Mouse (Mus musculus): Measurements from ENCODE around the gene Mfsd6l. TPM values are rescaled to one million over a fixed set of nuclear protein-coding genes. Genes with fewer than 3 reads are reported as not detected.

Gene Mfsd6l
- polyA plus RNA-seq, 1 experiment, result 2.3 TPM

DNA sequence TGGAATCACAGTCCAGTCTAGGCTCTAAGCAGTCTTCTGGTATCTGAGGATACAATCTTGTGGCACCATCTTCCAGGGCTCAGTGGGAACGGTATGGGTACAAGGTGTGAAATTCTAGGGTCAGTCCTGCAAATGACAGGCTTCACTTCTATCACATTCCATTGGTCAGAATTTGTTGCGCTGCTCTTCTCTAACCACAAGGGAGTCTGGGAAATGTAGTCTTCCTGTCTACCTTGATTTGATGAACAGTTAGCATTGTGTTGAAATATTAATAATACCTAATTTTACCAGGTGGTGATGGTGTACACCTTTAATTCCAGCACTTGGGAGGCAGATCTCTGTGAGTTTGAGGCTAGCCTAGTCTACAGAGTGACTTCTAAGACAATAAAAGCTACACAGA is 35.5 kb upstream of the Mfsd6l start:
- Histone ChIP-seq H3K27me3 (replicated peaks; ENCODE audit: control insufficient read depth, insufficient read depth, low read length) (no peaks in the 10 kb centered on the region), H3K27ac (ENCODE audit: insufficient read depth, low read depth, low read length) (no peak overlapping the region), H3K4me1 (ENCODE audit: control insufficient read depth, insufficient read depth, low read length) (no peaks in the 10 kb centered on the region), H3K36me3 (ENCODE audit: control insufficient read depth, insufficient read depth, low read length) (no peaks in the 10 kb centered on the region), H3K4me3 (ENCODE audit: insufficient read depth, low read depth, low read length) (no peak overlapping the region)
- no peak for TF ChIP-seq POLR2A (IDR thresholded peaks at IDR 0.05; ENCODE audit: low read depth, low read length)
- TF ChIP-seq CTCF (conservative IDR thresholded peaks at IDR 0.05; ENCODE audit: insufficient read depth, insufficient read length, low read depth, low read length), result no peak
- WGBS, result 88% methylated on average over 2 of the region's 2 CpGs
- no peak for DNase-seq

DNA sequence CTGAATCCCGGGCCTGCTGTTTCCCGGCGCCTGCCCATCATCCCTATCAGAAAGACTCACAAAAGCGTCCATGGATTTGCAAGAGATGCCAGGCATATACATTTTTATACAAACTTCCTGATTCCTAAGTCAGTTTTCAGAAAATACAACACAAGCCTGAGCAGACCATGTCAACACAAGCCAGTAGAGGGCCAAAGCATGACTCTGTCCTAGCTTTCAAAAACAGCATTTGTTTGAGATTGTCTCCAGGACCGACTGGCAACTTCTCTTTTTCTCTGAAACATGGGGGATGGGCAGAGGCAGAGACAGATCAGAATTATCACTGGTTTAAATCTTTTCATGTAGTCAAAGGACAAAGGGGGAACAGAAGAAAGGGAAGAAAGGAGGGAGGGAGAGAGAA is 34.6 kb upstream of the Mfsd6l start:
- H3K27me3 ChIP-seq (replicated peaks; ENCODE audit: control insufficient read depth, insufficient read depth, low read length), result no peaks in the 10 kb centered on the region
- WGBS, result 86% methylated on average over 5 of the region's 5 CpGs

DNA sequence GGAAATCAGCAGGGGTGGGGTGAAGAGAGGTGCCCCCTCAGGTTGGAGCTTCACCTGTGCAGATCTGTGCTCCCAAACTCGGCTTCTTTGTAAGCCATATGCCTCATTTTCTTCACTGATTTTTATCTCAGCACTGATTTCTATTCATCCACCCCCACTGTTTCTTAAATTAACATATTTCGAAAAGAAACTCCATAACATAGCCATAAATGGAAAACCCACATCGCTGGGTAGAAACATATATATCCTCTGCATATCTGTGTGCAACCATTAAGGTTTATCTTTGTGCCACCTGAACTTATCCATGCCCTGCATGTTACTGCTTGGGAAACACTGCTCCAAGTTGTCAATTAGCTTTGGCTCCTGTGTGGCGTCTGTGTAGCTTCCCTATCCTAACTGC is 29.5 kb upstream of the Mfsd6l start:
- DNase-seq, result no peak
- H3K36me3 ChIP-seq (ENCODE audit: control insufficient read depth, insufficient read depth, low read length), result no peaks in the 10 kb centered on the region
- no peak overlapping the region for H3K27ac ChIP-seq (ENCODE audit: insufficient read depth, low read depth, low read length)
- no peak for TF ChIP-seq POLR2A (IDR thresholded peaks at IDR 0.05; ENCODE audit: low read depth, low read length)
- TF ChIP-seq CTCF (conservative IDR thresholded peaks at IDR 0.05; ENCODE audit: insufficient read depth, insufficient read length, low read depth, low read length), result no peak
- H3K27me3 ChIP-seq (replicated peaks; ENCODE audit: control insufficient read depth, insufficient read depth, low read length), result no peaks in the 10 kb centered on the region
- no peak overlapping the region for H3K4me3 ChIP-seq (ENCODE audit: insufficient read depth, low read depth, low read length)
- no peaks in the 10 kb centered on the region for H3K4me1 ChIP-seq (ENCODE audit: control insufficient read depth, insufficient read depth, low read length)
- WGBS, result 72% methylated on average over 4 of the region's 4 CpGs

More for the DNA sequence above, 34.6 kb upstream of the Mfsd6l start:
- Histone ChIP-seq H3K36me3 (ENCODE audit: control insufficient read depth, insufficient read depth, low read length) (no peaks in the 10 kb centered on the region), H3K4me1 (ENCODE audit: control insufficient read depth, insufficient read depth, low read length) (no peaks in the 10 kb centered on the region), H3K4me3 (ENCODE audit: insufficient read depth, low read depth, low read length) (no peak overlapping the region), H3K27ac (ENCODE audit: insufficient read depth, low read depth, low read length) (no peak overlapping the region)
- no peak for DNase-seq
- TF ChIP-seq CTCF (conservative IDR thresholded peaks at IDR 0.05; ENCODE audit: insufficient read depth, insufficient read length, low read depth, low read length) (no peak), POLR2A (IDR thresholded peaks at IDR 0.05; ENCODE audit: low read depth, low read length) (no peak)

DNA sequence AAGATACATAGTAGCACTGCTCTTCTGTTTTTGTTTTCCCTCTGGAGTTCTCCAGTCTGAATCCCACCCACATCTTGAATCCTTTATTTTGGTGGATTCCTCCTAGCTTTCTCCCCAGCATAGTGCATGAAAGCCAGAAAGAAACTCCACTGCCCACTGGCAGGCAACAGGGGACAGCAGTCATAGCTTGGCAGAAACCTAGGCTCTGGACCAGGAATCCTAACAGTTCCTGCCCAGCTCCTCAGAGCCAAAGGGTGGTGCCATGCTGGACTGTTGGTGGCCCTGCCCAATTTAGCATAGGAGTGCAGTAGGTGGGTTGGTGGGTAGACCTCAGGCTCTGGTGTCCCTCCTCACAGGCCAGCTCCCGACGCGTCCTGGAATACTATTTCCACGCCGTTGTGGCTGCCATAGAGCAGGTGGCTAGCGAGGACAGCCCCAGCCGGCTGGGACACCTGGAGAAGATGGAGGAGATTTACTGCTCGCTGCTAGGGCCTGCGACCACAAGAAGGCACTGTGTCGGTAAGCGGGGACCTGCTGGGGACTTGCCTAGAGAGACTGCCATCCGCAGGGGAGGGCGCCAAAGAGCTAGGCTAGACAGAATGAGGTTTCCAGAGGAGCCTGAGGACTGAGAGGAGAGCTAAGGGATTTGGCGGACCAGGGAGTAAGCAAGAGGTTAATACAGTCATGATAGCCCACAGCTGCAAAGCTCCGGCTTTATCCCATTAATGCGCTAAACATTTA is 24.8 kb upstream of the Mfsd6l start:
- H3K27me3 ChIP-seq (replicated peaks; ENCODE audit: control insufficient read depth, insufficient read depth, low read length), result no peaks in the 10 kb centered on the region
- no peaks in the 10 kb centered on the region for H3K36me3 ChIP-seq (ENCODE audit: control insufficient read depth, insufficient read depth, low read length)
- TF ChIP-seq POLR2A (IDR thresholded peaks at IDR 0.05; ENCODE audit: low read depth, low read length), result no peak
- peak; percentile 45 for TF ChIP-seq CTCF (conservative IDR thresholded peaks at IDR 0.05; ENCODE audit: insufficient read depth, insufficient read length, low read depth, low read length)
- H3K4me1 ChIP-seq (ENCODE audit: control insufficient read depth, insufficient read depth, low read length), result no peaks in the 10 kb centered on the region
- WGBS, result 31% methylated on average over 16 of the region's 16 CpGs
- no peak overlapping the region for H3K4me3 ChIP-seq (ENCODE audit: insufficient read depth, low read depth, low read length)
- peak; percentile 35 for DNase-seq
- no peak overlapping the region for H3K27ac ChIP-seq (ENCODE audit: insufficient read depth, low read depth, low read length)

DNA sequence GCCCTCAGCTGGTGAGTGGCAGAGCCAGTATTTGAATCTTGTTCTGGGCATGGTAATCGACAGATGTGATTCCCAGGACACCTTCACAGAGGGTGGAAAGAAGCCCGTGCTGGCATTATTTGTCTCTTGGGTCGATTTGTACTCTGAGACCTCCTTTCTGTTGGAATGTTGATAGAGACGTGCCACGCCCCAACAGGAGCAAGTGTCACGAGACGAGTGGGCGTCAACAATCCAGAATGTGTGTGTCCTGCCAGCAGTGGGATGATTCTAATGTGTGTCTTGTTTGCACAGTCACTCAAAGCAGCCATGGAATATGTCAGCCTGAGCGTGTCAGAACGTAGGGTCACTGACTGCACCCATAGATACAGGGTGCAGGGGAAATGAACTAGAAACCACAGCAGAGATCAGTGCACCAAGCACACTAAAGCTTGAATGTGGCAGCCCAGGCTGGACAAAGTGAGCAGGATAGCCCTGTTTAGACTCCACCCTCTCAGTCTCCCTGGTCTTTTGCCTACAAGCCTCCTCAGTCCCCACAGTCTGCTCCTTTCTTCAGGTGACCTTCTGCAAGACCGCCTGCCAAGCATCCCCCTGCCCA is 23.9 kb upstream of the Mfsd6l start:
- no peak for TF ChIP-seq POLR2A (IDR thresholded peaks at IDR 0.05; ENCODE audit: low read depth, low read length)
- no peak for TF ChIP-seq CTCF (conservative IDR thresholded peaks at IDR 0.05; ENCODE audit: insufficient read depth, insufficient read length, low read depth, low read length)
- no peaks in the 10 kb centered on the region for H3K27me3 ChIP-seq (replicated peaks; ENCODE audit: control insufficient read depth, insufficient read depth, low read length)
- no peak for DNase-seq
- no peaks in the 10 kb centered on the region for H3K4me1 ChIP-seq (ENCODE audit: control insufficient read depth, insufficient read depth, low read length)
- no peak overlapping the region for H3K27ac ChIP-seq (ENCODE audit: insufficient read depth, low read depth, low read length)
- WGBS, result 74% methylated on average over 11 of the region's 11 CpGs
- no peaks in the 10 kb centered on the region for H3K36me3 ChIP-seq (ENCODE audit: control insufficient read depth, insufficient read depth, low read length)
- H3K4me3 ChIP-seq (ENCODE audit: insufficient read depth, low read depth, low read length), result no peak overlapping the region

DNA sequence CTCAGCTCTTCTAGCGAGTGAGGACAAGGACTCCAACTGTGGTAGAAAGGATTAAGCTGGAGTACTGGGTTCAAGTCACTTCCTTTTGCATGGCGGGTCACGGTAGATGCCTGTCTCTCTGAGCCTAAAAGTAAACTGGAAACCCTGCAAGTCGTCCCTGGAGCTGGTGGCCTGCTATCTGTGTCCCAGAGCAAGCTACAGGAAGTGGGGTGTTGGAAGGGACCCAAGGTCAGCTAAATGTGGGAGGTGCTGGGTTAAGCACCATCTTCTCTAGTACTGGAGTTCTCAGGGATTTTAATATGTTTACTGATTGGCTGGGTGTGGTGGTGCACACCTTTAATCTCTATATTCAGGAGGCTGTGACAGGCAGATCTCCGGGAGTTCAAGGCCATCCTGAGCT is 23.2 kb upstream of the Mfsd6l start:
- no peak overlapping the region for H3K27ac ChIP-seq (ENCODE audit: insufficient read depth, low read depth, low read length)
- H3K4me1 ChIP-seq (ENCODE audit: control insufficient read depth, insufficient read depth, low read length), result no peaks in the 10 kb centered on the region
- no peak overlapping the region for H3K4me3 ChIP-seq (ENCODE audit: insufficient read depth, low read depth, low read length)
- WGBS, result 68% methylated on average over 5 of the region's 5 CpGs
- peak; percentile 57 for DNase-seq
- no peaks in the 10 kb centered on the region for H3K27me3 ChIP-seq (replicated peaks; ENCODE audit: control insufficient read depth, insufficient read depth, low read length)
- no peaks in the 10 kb centered on the region for H3K36me3 ChIP-seq (ENCODE audit: control insufficient read depth, insufficient read depth, low read length)
- no peak for TF ChIP-seq POLR2A (IDR thresholded peaks at IDR 0.05; ENCODE audit: low read depth, low read length)
- TF ChIP-seq CTCF (conservative IDR thresholded peaks at IDR 0.05; ENCODE audit: insufficient read depth, insufficient read length, low read depth, low read length), result no peak

DNA sequence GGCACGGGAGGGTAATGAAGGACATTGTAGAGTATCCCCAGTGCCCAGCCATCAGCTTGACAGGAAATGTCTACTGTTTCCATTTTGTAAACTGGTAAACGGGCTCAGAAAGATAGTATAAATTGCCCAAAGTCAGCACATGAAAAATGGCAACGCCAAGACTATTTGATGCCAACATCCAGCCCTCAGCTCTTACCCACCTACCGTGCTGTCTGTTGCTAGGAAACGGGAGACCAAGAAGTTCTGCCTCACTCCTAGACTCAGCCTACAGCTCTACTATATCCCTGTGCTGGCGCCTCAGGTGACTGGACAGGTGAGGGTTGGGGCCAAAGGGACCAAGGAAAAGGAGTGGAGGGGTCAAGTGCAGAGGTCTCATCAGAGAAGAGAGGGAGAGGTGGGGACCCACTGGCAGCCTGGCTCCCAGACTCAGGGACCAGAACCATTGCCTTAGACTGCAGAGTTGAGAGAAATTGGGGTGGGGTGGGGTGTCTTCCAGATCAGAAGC is 22.0 kb upstream of the Mfsd6l start:
- no peak for DNase-seq
- 91% methylated on average over 6 of the region's 6 CpGs for WGBS
- H3K4me3 ChIP-seq (ENCODE audit: insufficient read depth, low read depth, low read length), result no peak overlapping the region
- H3K27ac ChIP-seq (ENCODE audit: insufficient read depth, low read depth, low read length), result no peak overlapping the region
- TF ChIP-seq POLR2A (IDR thresholded peaks at IDR 0.05; ENCODE audit: low read depth, low read length) (no peak), CTCF (conservative IDR thresholded peaks at IDR 0.05; ENCODE audit: insufficient read depth, insufficient read length, low read depth, low read length) (no peak)
- H3K27me3 ChIP-seq (replicated peaks; ENCODE audit: control insufficient read depth, insufficient read depth, low read length), result no peaks in the 10 kb centered on the region
- no peaks in the 10 kb centered on the region for H3K36me3 ChIP-seq (ENCODE audit: control insufficient read depth, insufficient read depth, low read length)
- no peaks in the 10 kb centered on the region for H3K4me1 ChIP-seq (ENCODE audit: control insufficient read depth, insufficient read depth, low read length)
